Mouse (Mus musculus) spleen, postnatal 0 days (tissue): Measurements from ENCODE around the gene Gm28041. TPM values are rescaled to one million over a fixed set of nuclear protein-coding genes. Genes with fewer than 3 reads are reported as not detected.

Source experiments
- polyA plus RNA-seq: library from polyadenylated mRNA; unstranded; fragments of >200 nt; fragmentation: Nextera tagmentation; extraction: Ambion mirVana; gene quantifications from 2 replicates; pipeline ENCODE4 v1.2.1, GENCODE M21; 2015

Gm28041 gene
- polyA plus RNA-seq: 0.24 and 0.38 TPM in 2 replicates

DNA sequence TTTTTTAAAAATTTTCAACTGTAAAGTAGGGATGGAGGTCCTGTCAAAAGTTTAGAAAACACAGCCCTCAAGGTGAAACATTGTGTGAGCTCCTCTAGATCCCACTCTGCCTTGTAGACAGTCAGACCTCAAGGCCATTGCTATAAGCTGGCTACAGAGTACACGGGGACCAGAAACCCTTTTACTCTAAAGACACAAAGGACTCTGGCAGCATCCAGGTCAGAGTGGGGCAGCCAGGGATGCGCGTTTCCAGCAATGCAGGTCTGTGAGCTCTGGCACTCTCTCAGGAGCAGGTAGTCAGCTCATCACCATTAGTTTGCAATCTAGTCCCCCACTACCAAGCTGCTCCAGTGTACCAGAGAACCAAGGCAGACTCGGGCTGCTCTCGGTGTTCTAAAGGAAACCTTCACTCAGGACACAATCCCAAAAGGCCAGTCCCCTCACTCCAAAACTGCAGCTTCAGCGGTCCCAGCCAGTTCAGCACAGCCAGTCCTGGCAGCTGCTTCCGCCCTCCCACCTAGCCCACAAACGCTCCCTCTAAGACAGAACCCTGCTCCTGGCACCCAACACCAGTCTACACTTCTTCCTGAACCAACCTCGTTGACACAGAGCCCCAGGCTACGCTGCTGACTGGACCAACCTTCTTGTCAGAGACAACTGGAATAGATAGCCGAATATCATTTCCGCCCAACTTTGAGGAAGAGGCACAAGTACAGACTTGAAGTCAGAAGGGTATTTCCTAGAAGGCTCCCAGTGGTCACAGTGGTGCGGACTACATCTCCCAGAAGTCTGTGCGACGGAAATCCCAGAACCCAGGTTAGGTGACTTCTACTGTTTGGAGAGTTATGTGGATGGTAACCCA is at the start of gene Gm28041, which contains the start of gene Zfp456:
Gene Gm28041, minus strand, starts transcription at position 684 of the 862 bp plus-strand sequence.
Gene Zfp456, minus strand, starts transcription at position 761 of the 862 bp plus-strand sequence.

GRCm38 (mm10) chr13:67421207-67421857 is 45.8 kb upstream of the Gm28041 start, which contains the start of gene Zfp459:
Zfp459 (minus strand) TSS chr13:67421418.

DNA sequence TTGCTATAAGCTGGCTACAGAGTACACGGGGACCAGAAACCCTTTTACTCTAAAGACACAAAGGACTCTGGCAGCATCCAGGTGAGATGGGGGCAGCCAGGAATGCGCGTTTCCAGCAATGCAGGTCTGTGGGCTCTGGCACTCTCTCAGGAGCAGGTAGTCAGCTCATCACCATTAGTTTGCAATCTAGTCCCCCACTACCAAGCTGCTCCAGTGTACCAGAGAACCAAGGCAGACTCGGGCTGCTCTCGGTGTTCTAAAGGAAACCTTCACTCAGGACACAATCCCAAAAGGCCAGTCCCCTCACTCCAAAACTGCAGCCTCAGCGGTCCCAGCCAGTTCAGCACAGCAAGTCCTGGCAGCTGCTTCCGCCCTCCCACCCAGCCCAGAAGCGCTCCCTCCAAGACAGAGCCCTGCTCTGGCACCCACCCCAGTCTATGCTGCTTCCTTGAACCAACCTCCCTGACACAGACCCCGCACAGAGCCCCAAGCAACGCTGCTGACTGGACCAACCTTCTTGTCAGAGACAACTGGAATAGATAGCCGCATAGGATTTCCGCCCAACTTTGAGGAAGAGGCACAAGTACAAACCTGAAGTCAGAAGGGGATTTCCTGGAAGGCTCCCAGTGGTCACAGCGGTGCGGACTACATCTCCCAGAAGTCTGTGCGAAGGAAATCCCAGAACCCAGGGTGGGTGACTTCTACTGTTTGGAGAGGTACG is 23.8 kb upstream of the Gm28041 start, which contains the start of gene Zfp429:
Gene Zfp429, minus strand, starts transcription at position 637 of the 721 bp plus-strand sequence.

DNA sequence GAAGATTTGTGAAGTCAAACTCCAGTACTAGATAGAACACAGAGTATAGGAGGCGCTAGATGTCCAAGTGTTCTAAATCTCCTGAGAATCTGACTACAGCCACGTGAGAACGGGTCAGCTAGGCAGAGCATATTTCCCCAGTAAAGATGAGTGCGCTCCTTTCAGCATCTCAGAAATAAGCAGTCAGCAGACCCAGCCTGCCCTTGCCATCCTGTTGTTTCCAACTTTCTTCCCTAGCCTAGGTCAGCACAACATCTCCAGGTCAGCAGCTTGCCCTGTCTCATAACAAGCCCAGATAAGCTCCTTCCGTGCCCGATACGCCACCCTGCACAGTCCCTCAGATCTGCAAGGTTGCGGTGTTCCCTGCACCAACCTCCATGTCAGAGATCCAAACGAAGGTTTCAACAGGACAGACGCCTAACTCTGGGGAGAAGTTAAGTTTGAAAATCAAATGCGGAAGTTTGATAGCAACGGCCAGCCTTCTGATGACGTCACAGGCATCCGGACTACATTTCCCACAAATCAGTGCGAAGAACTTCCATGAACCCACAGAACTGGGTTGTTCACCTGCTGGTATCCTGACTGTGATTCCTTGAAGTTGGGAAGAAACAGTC is 15.3 kb downstream of the Gm28041 start, which contains the start of the genes Gm28044 and Zfp953:
Gene Gm28044, minus strand, starts transcription at position 406 of the 614 bp plus-strand sequence.
Gene Zfp953, minus strand, starts transcription at position 475 of the 614 bp plus-strand sequence.

GRCm38 (mm10) chr13:67332019-67332724 is 43.4 kb downstream of the Gm28041 start, which contains the start of gene Zfp595:
Zfp595 (minus strand) TSS chr13:67332570.

DNA sequence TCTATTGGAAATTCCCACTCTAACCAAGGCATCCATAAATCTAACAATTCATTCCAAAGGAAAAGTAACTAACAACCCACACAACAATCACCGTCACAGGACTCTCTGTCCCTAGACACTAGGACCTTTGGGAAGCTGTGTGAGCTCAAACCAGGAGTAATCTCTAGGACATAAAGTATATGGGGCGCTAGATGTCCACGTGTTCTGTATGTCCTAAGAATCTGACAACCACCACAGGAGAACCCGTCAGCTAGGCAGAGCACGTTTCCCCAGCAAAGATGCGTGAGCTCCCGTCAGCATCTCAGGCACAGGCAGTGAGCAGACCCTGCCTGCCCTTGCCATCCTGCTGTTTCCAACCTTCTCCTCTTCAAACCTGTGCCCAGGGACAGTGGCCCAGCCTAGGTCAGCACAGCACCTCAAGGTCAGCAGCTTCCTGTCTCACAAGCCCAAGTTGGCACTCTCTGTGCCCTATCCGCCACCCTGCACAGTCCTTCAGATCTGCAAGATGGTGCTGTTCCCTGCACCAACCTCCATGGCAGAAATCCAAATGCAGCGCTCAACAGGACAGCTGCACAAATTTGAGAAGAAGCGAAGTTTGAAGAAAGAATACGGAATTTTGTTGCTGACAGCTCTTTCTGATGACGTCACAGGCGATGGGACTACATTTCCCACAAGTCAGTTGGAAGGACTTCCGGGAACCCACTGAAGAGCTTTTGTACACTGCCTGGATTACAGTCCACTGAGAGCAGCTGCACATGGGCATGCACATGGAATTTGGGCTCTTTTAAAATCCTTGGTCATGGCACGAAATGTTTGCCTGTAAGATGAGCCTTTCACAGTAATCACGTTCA is 69.5 kb downstream of the Gm28041 start, which contains the start of gene Zfp457:
Gene Zfp457, minus strand, starts transcription at position 664 of the 851 bp plus-strand sequence.

Other genes with a start within 250 kb of the Gm28041 start
- 1.9 and 3.0 TPM in 2 replicates for gene Rsl1, start 202.6 kb downstream of the Gm28041 start, polyA plus RNA-seq
- 0.48 and 0.76 TPM in 2 replicates for gene Zfp455, start 181.2 kb downstream of the Gm28041 start, polyA plus RNA-seq
- gene Zfp458, start 97.3 kb downstream of the Gm28041 start, polyA plus RNA-seq: 0.95 and 1.1 TPM in 2 replicates
- 0.49 and 0.53 TPM in 2 replicates for gene Zfp457, start 69.2 kb downstream of the Gm28041 start, polyA plus RNA-seq
- gene Zfp595, start 43.2 kb downstream of the Gm28041 start, polyA plus RNA-seq: 1.3 TPM in 2 replicates
- gene Gm28044, start 15.2 kb downstream of the Gm28041 start, polyA plus RNA-seq: 0.25 TPM in 1 of 2 replicates, not detected in the other
- 0.78 and 0.92 TPM in 2 replicates for gene Zfp953, start 15.1 kb downstream of the Gm28041 start, polyA plus RNA-seq
- 0.79 and 1.2 TPM in 2 replicates for gene Zfp456, start 77 bp upstream of the Gm28041 start, polyA plus RNA-seq
- 2.1 and 2.4 TPM in 2 replicates for gene Zfp429, start 24.1 kb upstream of the Gm28041 start, polyA plus RNA-seq
- 0.41 and 0.76 TPM in 2 replicates for gene Zfp459, start 45.7 kb upstream of the Gm28041 start, polyA plus RNA-seq
- gene Zfp874a, start 75.9 kb upstream of the Gm28041 start, polyA plus RNA-seq: 5.7 and 7.4 TPM in 2 replicates
- gene Zfp874b, start 108.5 kb upstream of the Gm28041 start, polyA plus RNA-seq: 3.1 and 3.8 TPM in 2 replicates
- 3.3 and 3.8 TPM in 2 replicates for gene Zfp58, start 124.8 kb upstream of the Gm28041 start, polyA plus RNA-seq
- gene Gm26965, start 150.4 kb upstream of the Gm28041 start, polyA plus RNA-seq: not detected in 2 replicates
- 14.5 and 17.2 TPM in 2 replicates for gene Zfp87, start 150.4 kb upstream of the Gm28041 start, polyA plus RNA-seq
- gene Zfp748, start 178.1 kb upstream of the Gm28041 start, polyA plus RNA-seq: 3.8 and 3.9 TPM in 2 replicates
- gene Zfp729b, start 234.0 kb upstream of the Gm28041 start, polyA plus RNA-seq: 1.8 and 2.7 TPM in 2 replicates